14 mouse cellular contexts compared by ENCODE assay signal in the genomic region with DNA sequence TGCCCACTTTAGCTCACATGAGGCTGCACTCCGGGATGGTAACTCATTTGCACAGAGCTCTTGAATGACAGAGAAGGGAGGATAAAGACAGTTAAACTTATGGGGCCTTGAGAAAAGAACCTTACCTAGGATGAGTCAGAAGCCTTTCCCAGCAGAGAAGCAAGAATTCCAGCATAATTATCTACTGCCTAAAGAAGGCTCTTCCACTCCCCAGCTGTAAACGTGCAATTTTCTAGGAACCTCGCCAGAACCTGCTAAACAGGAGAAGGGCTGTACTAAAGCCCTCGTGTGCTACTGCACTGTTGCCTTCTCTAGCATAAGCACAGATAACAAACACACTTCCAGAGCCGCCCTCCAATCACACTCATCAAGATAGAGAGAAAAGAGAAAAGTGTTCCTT.
DNase-seq lines count a peak whose midpoint lies in the region; ATAC-seq and TF ChIP-seq lines count a peak whose summit lies in the region.
"Had no signal": no experiment of that assay in that cellular context is flagged by ENCODE, and none has a peak within 500 bp of the region (broad histone marks: within the 10 kb centered on the region; RNA-seq: fewer than 3 reads in every experiment).

No protein-coding gene starts in this region.

- no peak overlapping the region for H3K9ac ChIP-seq in forebrain, embryonic 14.5 days (ENCODE audit: low read length)
- no peak overlapping the region for H3K9ac ChIP-seq in forebrain, embryonic 13.5 days
- H3K9ac ChIP-seq in CH12.LX (ENCODE audit: insufficient read depth, low read depth): peak overlapping the region; percentile 25; the same call in 1 of the 2 replicates
- peak overlapping the region; percentile 17; the same call in 1 of the 2 replicates for H3K9ac ChIP-seq in liver, embryonic 13.5 days
- H3K9ac ChIP-seq in stomach, postnatal 0 days (ENCODE audit: low read length): no peak overlapping the region
- H3K9ac ChIP-seq: midbrain, embryonic 12.5 days; stomach, embryonic 15.5 days had no signal

- TF ChIP-seq RAD21 in CH12.LX (IDR thresholded peaks at IDR 0.05; ENCODE audit: low read depth, low read length): no peak

- no peak for TF ChIP-seq CTCF in CH12.LX (conservative IDR thresholded peaks at IDR 0.05 in 1 of 2, IDR thresholded peaks at IDR 0.05 in 1 of 2; ENCODE audit: low read depth in 2 of 2, low read length in 2 of 2)
- no peak for TF ChIP-seq CTCF in stomach, postnatal 0 days (IDR thresholded peaks at IDR 0.05; ENCODE audit: low read depth)

- WGBS in forebrain, embryonic 14.5 days: 75% methylated on average over 5 of the region's 5 CpGs
- 76% methylated on average over 5 of the region's 5 CpGs for WGBS in forebrain, embryonic 13.5 days
- 23% methylated on average over 5 of the region's 5 CpGs for WGBS in liver, embryonic 13.5 days (ENCODE audit: insufficient replicate concordance)
- WGBS in stomach, postnatal 0 days: 37% methylated on average over 5 of the region's 5 CpGs

- intact Hi-C loops in gastrocnemius, postnatal 36 days (cut with DNase I): no loop called here

- no peaks in the 10 kb centered on the region for H3K36me3 ChIP-seq in forebrain, embryonic 14.5 days (ENCODE audit: control insufficient read depth, insufficient read depth, low read length)
- no peaks in the 10 kb centered on the region for H3K36me3 ChIP-seq in forebrain, embryonic 13.5 days (ENCODE audit: poor library complexity, severe bottlenecking)
- H3K36me3 ChIP-seq in CH12.LX (replicated peaks in 1 of 2; ENCODE audit: control insufficient read depth in 1 of 2, insufficient read depth in 1 of 2, low read length in 1 of 2): no peaks in the 10 kb centered on the region
- no peaks in the 10 kb centered on the region for H3K36me3 ChIP-seq in liver, embryonic 13.5 days
- H3K36me3 ChIP-seq in stomach, postnatal 0 days (ENCODE audit: control insufficient read depth, insufficient read depth, low read length): no peaks in the 10 kb centered on the region
- H3K36me3 ChIP-seq: limb, embryonic 12.5 days; midbrain, embryonic 12.5 days; stomach, embryonic 15.5 days had no signal

- TF ChIP-seq EP300 in CH12.LX (IDR thresholded peaks at IDR 0.05; ENCODE audit: low read length): no peak
- TF ChIP-seq EP300 in stomach, postnatal 0 days (optimal IDR thresholded peaks at IDR 0.05): no peak

- no peak overlapping the region for H3K27ac ChIP-seq in forebrain, embryonic 14.5 days (ENCODE audit: low read depth, low read length)
- H3K27ac ChIP-seq in forebrain, embryonic 13.5 days: no peak overlapping the region
- H3K27ac ChIP-seq in CH12.LX (ENCODE audit: insufficient read depth, low read depth): peak overlapping the region; percentile 82
- peak overlapping the region; percentile 67; the same call in 1 of the 2 replicates for H3K27ac ChIP-seq in liver, embryonic 13.5 days
- no peak overlapping the region for H3K27ac ChIP-seq in stomach, postnatal 0 days (replicated peaks)
- H3K27ac ChIP-seq: gastrocnemius, adult 2 months; midbrain, embryonic 12.5 days had no signal

- TF ChIP-seq POLR2A in CH12.LX (IDR thresholded peaks at IDR 0.05; ENCODE audit: low read depth, low read length): no peak

- H3K4me1 ChIP-seq in forebrain, embryonic 14.5 days (ENCODE audit: control insufficient read depth, insufficient read depth, low read length): no peaks in the 10 kb centered on the region
- H3K4me1 ChIP-seq in forebrain, embryonic 13.5 days: 0 out of 2 replicates have a peak, but pooled peaks cover 5% of the 10 kb centered on the region
- H3K4me1 ChIP-seq in CH12.LX (ENCODE audit: control insufficient read depth in 1 of 2, insufficient read depth in 2 of 2): peaks cover 13 to 66% of the 10 kb centered on the region in 2 experiments
- H3K4me1 ChIP-seq in liver, embryonic 13.5 days (replicated peaks): peaks cover 23% of the 10 kb centered on the region
- H3K4me1 ChIP-seq in stomach, postnatal 0 days (replicated peaks; ENCODE audit: control insufficient read depth, insufficient read depth): no peaks in the 10 kb centered on the region
- H3K4me1 ChIP-seq: stomach, embryonic 15.5 days had no signal

- DNase-seq in forebrain, embryonic 14.5 days (ENCODE audit: low spot score): peak; percentile 5
- no peak for DNase-seq in CH12.LX (ENCODE audit: extremely low read depth)
- DNase-seq in brain, adult 2 months (ENCODE audit: low read depth, low spot score): peak; percentile 67
- no peak for DNase-seq in liver, embryonic 13.5 days
- DNase-seq in stomach, postnatal 0 days (ENCODE audit: low spot score): no peak
- no peak for DNase-seq in gastrocnemius, postnatal 36 days
- no peak for DNase-seq in urinary bladder, postnatal 14 days (ENCODE audit: low spot score)
- DNase-seq: kidney, postnatal 14 days had no signal

- dilution Hi-C loops in CH12.LX (cut with MboI; ENCODE audit: extremely low pct_ligation_motif_present, extremely low pct_unique_long_range_greater_than_20kb, low sequenced_read_pairs): no loop called here

- no peak for ATAC-seq in forebrain, embryonic 14.5 days
- no peak for ATAC-seq in forebrain, embryonic 13.5 days
- ATAC-seq in liver, embryonic 13.5 days (ENCODE audit: low read depth): no peak
- ATAC-seq in stomach, postnatal 0 days (ENCODE audit: low FRiP score, low TSS enrichment): no peak

- no peaks in the 10 kb centered on the region for H3K9me3 ChIP-seq in forebrain, embryonic 14.5 days (replicated peaks; ENCODE audit: control insufficient read depth, low read length)
- H3K9me3 ChIP-seq in forebrain, embryonic 13.5 days (replicated peaks): no peaks in the 10 kb centered on the region
- no peaks in the 10 kb centered on the region for H3K9me3 ChIP-seq in CH12.LX (replicated peaks; ENCODE audit: low read length)
- H3K9me3 ChIP-seq in liver, embryonic 13.5 days (replicated peaks): no peaks in the 10 kb centered on the region
- no peaks in the 10 kb centered on the region for H3K9me3 ChIP-seq in stomach, postnatal 0 days (ENCODE audit: control insufficient read depth, low read length)
- H3K9me3 ChIP-seq: limb, embryonic 12.5 days; midbrain, embryonic 12.5 days; stomach, embryonic 15.5 days had no signal

- no peak overlapping the region for H3K4me3 ChIP-seq in forebrain, embryonic 14.5 days (ENCODE audit: low read depth, low read length)
- H3K4me3 ChIP-seq in forebrain, embryonic 13.5 days: no peak overlapping the region
- H3K4me3 ChIP-seq in CH12.LX (replicated peaks in 1 of 3; ENCODE audit: low read depth in 2 of 3, low read length in 2 of 3, poor library complexity in 1 of 3): peak overlapping the region in 2 of 3 experiments; percentile 0 to 11
- 0 out of 2 replicates have a peak overlapping the region, but pooled peaks have one; percentile 49 for H3K4me3 ChIP-seq in liver, embryonic 13.5 days (replicated peaks)
- H3K4me3 ChIP-seq in stomach, postnatal 0 days (ENCODE audit: low read depth, low read length): no peak overlapping the region
- H3K4me3 ChIP-seq: myocyte had no signal

- H3K27me3 ChIP-seq in forebrain, embryonic 14.5 days (replicated peaks; ENCODE audit: control insufficient read depth, insufficient read depth, low read length): no peaks in the 10 kb centered on the region
- H3K27me3 ChIP-seq in forebrain, embryonic 13.5 days: no peaks in the 10 kb centered on the region
- no peaks in the 10 kb centered on the region for H3K27me3 ChIP-seq in CH12.LX (replicated peaks)
- H3K27me3 ChIP-seq in liver, embryonic 13.5 days: no peaks in the 10 kb centered on the region
- H3K27me3 ChIP-seq in stomach, postnatal 0 days (ENCODE audit: control insufficient read depth, insufficient read depth, low read length): no peaks in the 10 kb centered on the region
- H3K27me3 ChIP-seq: limb, embryonic 12.5 days; stomach, embryonic 15.5 days had no signal

- no peaks in the 10 kb centered on the region for H3K79me2 ChIP-seq in CH12.LX (replicated peaks; ENCODE audit: control insufficient read depth, extremely low read depth, insufficient read depth, poor library complexity, severe bottlenecking)

- in situ Hi-C loops in CH12.LX (cut with MboI; ENCODE audit: low pct_ligation_motif_present, low pct_unique_long_range_greater_than_20kb, low sequenced_read_pairs): no loop called here

- H3K4me2 ChIP-seq in forebrain, embryonic 14.5 days (ENCODE audit: low read length): no peak overlapping the region
- H3K4me2 ChIP-seq in forebrain, embryonic 13.5 days: no peak overlapping the region
- peak overlapping the region; percentile 59 for H3K4me2 ChIP-seq in CH12.LX (ENCODE audit: insufficient read depth, low read depth, poor library complexity, severe bottlenecking)
- peak overlapping the region; percentile 67 for H3K4me2 ChIP-seq in liver, embryonic 13.5 days
- no peak overlapping the region for H3K4me2 ChIP-seq in stomach, postnatal 0 days (replicated peaks; ENCODE audit: low read depth)

TF ChIP-seq in CH12.LX, 34 proteins besides CTCF, POLR2A, EP300 and RAD21:
- TF ChIP-seq MAFK (IDR thresholded peaks at IDR 0.05; ENCODE audit: insufficient replicate concordance, low read length) (no peak), BHLHE40 (IDR thresholded peaks at IDR 0.05; ENCODE audit: low read depth, low read length) (peak; percentile 12; the same call in 1 of the 2 replicates)

Comparison
In these comparisons a context has a peak if more than half of its experiments do, and no peak if none do; other contexts are left out.
1. DNase-seq: peak in forebrain, embryonic 14.5 days (single experiment) and brain, adult 2 months (single experiment); none in CH12.LX (single experiment), liver, embryonic 13.5 days (single experiment), stomach, postnatal 0 days (single experiment), gastrocnemius, postnatal 36 days (0 of 2) and urinary bladder, postnatal 14 days (single experiment).
2. H3K27ac ChIP-seq: peak in CH12.LX (single experiment) and liver, embryonic 13.5 days (single experiment); none in forebrain, embryonic 14.5 days (single experiment), forebrain, embryonic 13.5 days (single experiment) and stomach, postnatal 0 days (single experiment).
3. H3K4me2 ChIP-seq: peak in CH12.LX (single experiment) and liver, embryonic 13.5 days (single experiment); none in forebrain, embryonic 14.5 days (single experiment), forebrain, embryonic 13.5 days (single experiment) and stomach, postnatal 0 days (single experiment).
4. H3K4me3 ChIP-seq: peak in CH12.LX (2 of 3) and liver, embryonic 13.5 days (single experiment); none in forebrain, embryonic 14.5 days (single experiment), forebrain, embryonic 13.5 days (single experiment) and stomach, postnatal 0 days (single experiment).
5. H3K9ac ChIP-seq: peak in CH12.LX (single experiment) and liver, embryonic 13.5 days (single experiment); none in forebrain, embryonic 14.5 days (single experiment), forebrain, embryonic 13.5 days (single experiment) and stomach, postnatal 0 days (single experiment).